Mouse (Mus musculus) embryonic facial prominence, embryonic 13.5 days (tissue): ENCODE measurements around the gene Ppp3ca. TPM values are rescaled to one million over a fixed set of nuclear protein-coding genes. Genes with fewer than 3 reads are reported as not detected.
A peak's percentile ranks its signal among the peaks of the same experiment; 100 is the strongest.

Experiments used
- ATAC-seq: fragments of 200-750 bp; cut with Nextera tagmentation; 2 replicates; pipeline ENCODE4 v1.8.0; 2017; ENCODE audit warnings: low read depth; ENCODE audit not compliant: insufficient number of reproducible peaks, insufficient read depth, low FRiP score, low TSS enrichment
- H3K27ac ChIP-seq: fragments of 300-500 bp; sonication (generic); 2 replicates; pipeline ENCODE4 v1.5.1; 2015; ENCODE audit warnings: moderate library complexity, mild to moderate bottlenecking, inconsistent platforms
- H3K27me3 ChIP-seq: fragments of 300-500 bp; sonication (generic); 2 replicates; pipeline ENCODE4 v1.6.1; 2015; ENCODE audit warnings: mild to moderate bottlenecking, inconsistent platforms
- H3K36me3 ChIP-seq: fragments of 300-500 bp; sonication (generic); 2 replicates; pipeline ENCODE4 v1.6.1; 2015; ENCODE audit warnings: mild to moderate bottlenecking, inconsistent platforms
- H3K4me1 ChIP-seq: fragments of 300-500 bp; sonication (generic); 2 replicates; pipeline ENCODE4 v1.6.1; 2015; ENCODE audit warnings: inconsistent platforms
- H3K4me2 ChIP-seq: fragments of 300-500 bp; sonication (generic); 2 replicates; pipeline ENCODE4 v1.6.1; 2015; ENCODE audit warnings: moderate library complexity, mild to moderate bottlenecking, inconsistent platforms
- H3K4me3 ChIP-seq: fragments of 300-500 bp; sonication (generic); 2 replicates; pipeline ENCODE4 v1.5.1; 2015; ENCODE audit warnings: mild to moderate bottlenecking, inconsistent platforms
- H3K9ac ChIP-seq: fragments of 300-500 bp; sonication (generic); 2 replicates; pipeline ENCODE4 v1.6.1; 2015; ENCODE audit warnings: mild to moderate bottlenecking, inconsistent platforms
- H3K9me3 ChIP-seq: fragments of 300-500 bp; sonication (generic); 2 replicates; pipeline ENCODE4 v1.6.1; 2016; ENCODE audit warnings: inconsistent platforms
- WGBS: fragments of 180-500 bp; shearing (Covaris S2); methylation state at CpG from one replicate; pipeline ENCODE4 v1.1.7; 2015; ENCODE audit warnings: mixed read lengths; 5-methylcytosine and 5-hydroxymethylcytosine counted together
- polyA plus RNA-seq: library from polyadenylated mRNA; unstranded; fragments of >200 nt; fragmentation: Nextera tagmentation; extraction: Ambion mirVana; gene quantifications from 2 replicates; pipeline ENCODE4 v1.2.1, GENCODE M21; 2015

Ppp3ca gene
- polyA plus RNA-seq, 1 experiment from 2014 or later = 92.4 TPM

DNA sequence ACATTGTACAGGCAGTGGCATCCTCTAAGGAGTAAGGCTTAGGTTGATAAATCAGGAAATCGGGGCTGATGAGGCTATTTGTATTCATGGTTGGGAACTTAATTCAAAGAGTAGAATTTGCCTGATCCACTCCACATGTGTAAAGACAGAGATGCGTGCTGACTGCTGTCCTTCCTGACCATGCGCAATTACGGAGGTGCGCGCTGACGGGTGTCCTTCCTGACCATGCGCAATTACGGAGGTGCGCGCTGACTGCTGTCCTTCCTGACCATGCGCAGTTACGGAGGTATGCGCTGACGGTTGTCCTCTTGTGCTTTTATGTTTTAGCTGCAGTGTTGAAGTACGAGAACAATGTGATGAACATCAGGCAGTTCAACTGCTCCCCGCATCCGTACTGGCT, 232.9 kb downstream of the Ppp3ca start:
- Histone ChIP-seq H3K9ac (no peak overlapping the region), H3K4me3 (no peak overlapping the region)

DNA sequence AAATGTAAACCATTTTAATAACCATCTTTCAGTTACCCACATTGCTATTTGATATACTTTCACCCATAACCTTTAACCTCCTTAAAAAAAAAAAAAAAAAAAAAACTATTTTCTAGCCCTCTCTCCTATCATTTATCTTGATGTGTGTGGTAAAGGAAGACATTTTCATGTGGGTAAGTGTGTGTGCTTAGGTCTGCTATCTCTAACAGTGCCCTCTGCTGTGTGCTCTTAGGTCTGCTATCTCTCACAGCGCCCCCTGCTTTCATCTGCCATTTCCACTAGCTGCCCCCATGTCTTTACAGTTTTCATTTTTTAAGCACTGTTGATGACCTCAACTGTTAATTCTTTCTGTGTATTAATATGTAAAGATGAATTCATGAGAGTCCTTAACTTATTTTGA, 235.7 kb downstream of the Ppp3ca start:
- Histone ChIP-seq H3K27ac (no peak overlapping the region), H3K9me3 (no peaks in the 10 kb centered on the region), H3K27me3 (no peaks in the 10 kb centered on the region), H3K36me3 (peaks cover 36% of the 10 kb centered on the region), H3K4me1 (peaks cover 9% of the 10 kb centered on the region), H3K4me3 (no peak overlapping the region), H3K9ac (no peak overlapping the region), H3K4me2 (no peak overlapping the region)
- no peak for ATAC-seq
- 74% methylated on average over 1 of the region's 1 CpGs for WGBS

More for the DNA sequence above, 232.9 kb downstream of the Ppp3ca start:
- H3K9me3 ChIP-seq = no peaks in the 10 kb centered on the region
- H3K27ac ChIP-seq = no peak overlapping the region
- H3K4me1 ChIP-seq = peaks cover 9% of the 10 kb centered on the region; the same call in 1 of the 2 replicates
- no peaks in the 10 kb centered on the region for H3K27me3 ChIP-seq
- H3K4me2 ChIP-seq = no peak overlapping the region
- 93% methylated on average over 18 of the region's 18 CpGs for WGBS
- H3K36me3 ChIP-seq = peaks cover 33% of the 10 kb centered on the region
- no peak for ATAC-seq

DNA sequence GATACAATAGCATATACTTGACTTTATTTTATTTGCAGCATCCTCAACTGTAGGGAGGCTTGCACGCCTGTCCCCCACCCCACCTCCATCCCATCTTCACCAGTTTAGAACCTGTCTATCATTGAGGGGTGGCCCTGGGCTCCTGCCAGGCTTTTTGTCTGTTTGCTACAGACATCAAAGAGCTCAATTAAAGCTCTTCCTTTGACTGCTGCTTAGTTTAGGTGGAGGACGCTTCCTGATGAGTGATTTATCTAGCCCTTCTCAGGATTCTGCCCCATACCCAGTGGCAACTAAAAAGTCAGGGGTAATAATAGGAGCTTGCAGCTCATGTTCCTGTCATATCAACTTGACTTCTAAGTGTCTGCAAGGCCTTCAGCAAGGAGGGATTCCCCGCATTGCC, 239.6 kb downstream of the Ppp3ca start:
- WGBS = 48% methylated on average over 3 of the region's 3 CpGs
- ATAC-seq = no peak

DNA sequence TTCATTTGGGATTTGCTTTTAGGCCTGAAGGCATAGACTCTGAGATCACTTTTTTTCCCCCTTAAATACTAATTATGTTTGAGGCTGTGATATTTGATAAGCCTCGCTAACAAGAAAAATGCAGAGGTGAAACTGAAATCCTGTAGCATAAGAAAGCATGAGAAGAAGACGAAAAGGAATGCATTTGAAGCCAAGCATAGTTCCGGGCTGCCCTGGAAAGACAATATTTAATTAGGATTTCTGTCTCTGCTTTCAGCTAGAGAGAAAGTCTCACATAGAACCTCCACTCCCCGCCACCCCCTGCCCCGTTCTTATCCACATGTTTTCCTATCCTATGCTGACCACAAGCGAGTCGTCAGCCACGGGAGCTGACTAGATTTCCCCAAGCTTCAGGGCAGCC, 241.4 kb downstream of the Ppp3ca start:
- no peak for ATAC-seq

More for the DNA sequence above, 239.6 kb downstream of the Ppp3ca start:
- Histone ChIP-seq H3K9ac (no peak overlapping the region), H3K4me3 (no peak overlapping the region), H3K9me3 (no peaks in the 10 kb centered on the region), H3K4me1 (peaks cover 25% of the 10 kb centered on the region), H3K27ac (no peak overlapping the region), H3K36me3 (peaks cover 19% of the 10 kb centered on the region; the same call in 1 of the 2 replicates), H3K4me2 (no peak overlapping the region), H3K27me3 (no peaks in the 10 kb centered on the region)

DNA sequence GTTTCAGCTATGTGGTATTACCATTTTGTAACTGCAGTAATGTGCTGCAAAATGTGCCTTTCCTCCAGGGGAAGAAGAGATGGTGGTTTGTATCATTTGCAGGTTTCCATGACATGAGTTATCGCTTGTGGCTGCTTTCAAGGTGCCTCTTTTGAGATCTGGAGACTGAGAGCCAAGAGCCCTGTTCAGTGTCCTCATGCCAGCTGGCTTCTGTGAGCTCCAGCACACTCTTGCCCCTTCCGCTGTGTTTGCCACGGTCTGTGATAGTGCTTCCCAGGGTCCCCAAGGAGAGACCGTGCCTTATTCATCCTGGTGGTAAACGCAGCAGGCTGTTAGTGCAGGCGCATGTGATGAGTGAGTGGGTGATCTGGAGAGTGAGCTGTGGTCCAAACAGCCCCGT, 247.2 kb downstream of the Ppp3ca start:
- WGBS = 91% methylated on average over 7 of the region's 7 CpGs
- Histone ChIP-seq H3K9me3 (no peaks in the 10 kb centered on the region), H3K36me3 (peaks cover 22% of the 10 kb centered on the region), H3K4me2 (no peak overlapping the region), H3K4me1 (peaks cover 3% of the 10 kb centered on the region; the same call in 1 of the 2 replicates), H3K27me3 (no peaks in the 10 kb centered on the region), H3K27ac (no peak overlapping the region), H3K4me3 (no peak overlapping the region), H3K9ac (no peak overlapping the region)
- no peak for ATAC-seq

More for the DNA sequence above, 241.4 kb downstream of the Ppp3ca start:
- Histone ChIP-seq H3K9me3 (no peaks in the 10 kb centered on the region), H3K9ac (peak overlapping the region; percentile 12; the same call in 1 of the 2 replicates), H3K4me3 (no peak overlapping the region), H3K4me1 (peaks cover 25% of the 10 kb centered on the region), H3K4me2 (peak overlapping the region; percentile 46), H3K27me3 (no peaks in the 10 kb centered on the region), H3K36me3 (peaks cover 16% of the 10 kb centered on the region; the same call in 1 of the 2 replicates), H3K27ac (peak overlapping the region; percentile 55)
- WGBS = 12% methylated on average over 8 of the region's 8 CpGs

DNA sequence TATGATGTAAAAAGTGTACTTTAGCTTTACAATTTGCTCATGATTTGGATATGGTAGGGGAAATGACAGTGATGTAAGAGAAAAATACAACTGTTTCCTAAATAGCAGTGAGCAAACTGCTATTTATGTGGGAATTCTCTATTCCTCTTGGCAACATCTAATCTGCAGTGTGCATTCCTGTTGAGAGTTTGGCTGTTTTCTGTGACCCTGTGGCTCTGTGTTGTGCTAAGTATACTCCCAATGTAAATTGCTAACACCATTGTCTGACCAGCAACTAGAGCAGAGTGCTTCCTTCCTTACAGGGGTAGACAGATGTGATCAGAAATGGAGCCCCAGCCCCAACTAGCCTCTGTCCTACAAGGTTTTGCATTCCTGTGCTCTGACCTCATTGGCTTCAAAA, 263.1 kb downstream of the Ppp3ca start:
- H3K27ac ChIP-seq = no peak overlapping the region
- no peak overlapping the region for H3K9ac ChIP-seq
- no peak overlapping the region for H3K4me3 ChIP-seq
- no peaks in the 10 kb centered on the region for H3K4me1 ChIP-seq
- H3K4me2 ChIP-seq = no peak overlapping the region
- no peaks in the 10 kb centered on the region for H3K27me3 ChIP-seq
- ATAC-seq = no peak
- H3K36me3 ChIP-seq = peaks cover 24% of the 10 kb centered on the region
- H3K9me3 ChIP-seq = no peaks in the 10 kb centered on the region

DNA sequence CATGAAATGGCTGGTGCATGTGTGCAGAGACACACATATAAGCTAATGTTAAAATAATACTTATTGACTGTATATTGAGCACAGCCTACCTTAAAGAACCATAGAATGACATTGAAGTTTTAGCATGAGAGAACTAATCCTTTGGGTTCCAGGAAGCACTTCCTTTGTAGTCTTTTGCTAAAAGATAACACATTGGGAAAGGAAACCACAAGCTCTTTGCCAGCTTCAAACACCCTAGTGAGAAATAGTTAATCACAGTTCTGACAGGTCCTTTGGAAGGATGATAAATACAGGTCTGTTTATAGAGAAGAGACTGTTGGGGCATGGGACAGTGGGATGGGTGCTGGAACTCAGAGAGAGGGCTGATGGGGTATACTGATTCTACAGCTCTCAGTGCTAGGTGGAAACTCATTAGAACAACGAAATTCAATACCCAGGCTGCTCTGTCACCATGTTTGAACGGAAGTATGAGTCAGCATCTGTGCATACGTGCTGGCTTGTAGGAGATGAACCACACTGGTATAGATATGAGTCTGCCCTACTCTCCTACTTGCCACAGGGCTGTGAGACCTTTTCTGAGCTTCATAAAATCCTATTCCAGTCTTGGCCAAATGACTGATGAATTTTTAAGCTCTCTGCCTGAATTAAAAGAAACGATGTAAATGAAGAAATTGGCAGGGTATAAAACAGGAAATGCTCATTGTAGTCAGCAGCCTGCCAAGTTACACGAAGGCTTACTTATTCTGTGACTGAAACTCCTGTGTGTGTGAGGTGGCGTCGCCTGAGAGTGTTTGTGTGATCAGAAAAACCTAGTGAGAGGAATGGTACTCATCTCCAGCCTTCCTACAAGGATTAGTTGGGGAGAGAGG, 271.0 kb downstream of the Ppp3ca start:
- Histone ChIP-seq H3K9me3 (no peaks in the 10 kb centered on the region), H3K9ac (no peak overlapping the region), H3K27ac (no peak overlapping the region), H3K4me2 (no peak overlapping the region), H3K4me3 (no peak overlapping the region), H3K27me3 (no peaks in the 10 kb centered on the region), H3K36me3 (0 out of 2 replicates have a peak, but pooled peaks cover 5% of the 10 kb centered on the region), H3K4me1 (0 out of 2 replicates have a peak, but pooled peaks cover 7% of the 10 kb centered on the region)
- no peak for ATAC-seq
- 72% methylated on average over 7 of the region's 7 CpGs for WGBS

DNA sequence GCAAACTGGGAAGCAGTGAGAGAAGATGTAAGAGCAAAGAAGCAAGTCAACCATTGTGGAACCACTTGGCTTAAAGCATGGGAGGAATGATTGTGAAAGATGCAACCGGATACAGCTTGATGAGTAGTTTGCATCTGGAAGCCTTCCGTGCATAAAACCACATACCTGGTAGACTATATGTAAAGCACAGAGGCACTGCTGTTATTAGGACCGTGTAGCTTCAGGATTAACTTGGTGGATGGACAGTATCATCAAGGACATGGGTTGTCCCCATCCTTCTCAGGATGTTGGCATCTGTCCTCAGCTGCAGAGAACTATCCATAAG, 271.6 kb downstream of the Ppp3ca start:
- ATAC-seq = no peak
- 0 out of 2 replicates have a peak, but pooled peaks cover 7% of the 10 kb centered on the region for H3K4me1 ChIP-seq
- H3K4me3 ChIP-seq = no peak overlapping the region
- 87% methylated on average over 3 of the region's 3 CpGs for WGBS
- 0 out of 2 replicates have a peak, but pooled peaks cover 5% of the 10 kb centered on the region for H3K36me3 ChIP-seq
- no peaks in the 10 kb centered on the region for H3K9me3 ChIP-seq
- no peak overlapping the region for H3K27ac ChIP-seq
- H3K4me2 ChIP-seq = no peak overlapping the region
- H3K27me3 ChIP-seq = no peaks in the 10 kb centered on the region
- H3K9ac ChIP-seq = no peak overlapping the region

DNA sequence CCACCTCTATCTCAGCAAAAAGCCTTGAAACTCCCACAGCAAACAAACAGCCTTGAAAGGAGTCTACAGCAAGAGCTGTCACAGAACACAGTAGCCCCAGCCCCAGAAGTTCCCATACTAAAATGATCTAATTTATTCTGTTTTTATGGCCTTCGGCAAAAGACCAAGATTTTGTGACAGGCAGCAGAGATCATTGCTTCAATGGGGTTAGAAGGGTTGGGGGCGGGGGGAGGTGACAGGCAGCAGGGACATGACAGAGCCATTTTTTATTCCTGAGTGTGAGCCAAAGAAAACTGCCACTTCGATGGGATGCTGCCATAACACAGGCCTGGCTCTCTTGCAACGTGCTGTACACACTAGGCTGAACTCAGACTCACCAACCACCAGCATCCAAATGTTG, 275.6 kb downstream of the Ppp3ca start:
- no peaks in the 10 kb centered on the region for H3K27me3 ChIP-seq
- H3K27ac ChIP-seq = no peak overlapping the region
- no peaks in the 10 kb centered on the region for H3K9me3 ChIP-seq
- H3K36me3 ChIP-seq = no peaks in the 10 kb centered on the region
- H3K4me2 ChIP-seq = no peak overlapping the region
- H3K9ac ChIP-seq = no peak overlapping the region
- ATAC-seq = no peak
- 82% methylated on average over 4 of the region's 4 CpGs for WGBS
- H3K4me1 ChIP-seq = 0 out of 2 replicates have a peak, but pooled peaks cover 7% of the 10 kb centered on the region
- H3K4me3 ChIP-seq = no peak overlapping the region

DNA sequence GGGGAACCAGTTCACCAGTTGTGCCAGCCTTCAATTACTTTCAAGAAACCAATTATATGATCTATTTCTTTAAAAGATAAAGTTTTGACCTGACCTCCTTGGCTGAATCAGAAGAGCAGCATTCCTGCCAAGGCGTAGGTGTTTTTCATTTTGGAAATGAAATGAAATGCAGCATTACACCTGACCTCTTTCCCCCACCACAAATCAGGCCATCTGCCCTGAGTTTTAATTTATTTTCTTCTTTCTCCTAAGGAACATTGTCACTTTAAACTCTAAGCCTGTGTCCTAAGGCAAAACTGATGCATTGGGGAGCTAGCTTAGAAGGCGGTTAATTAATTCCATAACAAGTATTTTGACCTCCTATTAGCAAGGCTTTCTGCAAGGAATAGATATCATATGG, 276.7 kb downstream of the Ppp3ca start:
- no peaks in the 10 kb centered on the region for H3K9me3 ChIP-seq
- no peak overlapping the region for H3K27ac ChIP-seq
- H3K9ac ChIP-seq = no peak overlapping the region
- no peak for ATAC-seq
- no peaks in the 10 kb centered on the region for H3K27me3 ChIP-seq
- no peak overlapping the region for H3K4me2 ChIP-seq
- WGBS = 54% methylated on average over 2 of the region's 2 CpGs
- 0 out of 2 replicates have a peak, but pooled peaks cover 3% of the 10 kb centered on the region for H3K4me1 ChIP-seq
- no peak overlapping the region for H3K4me3 ChIP-seq
- no peaks in the 10 kb centered on the region for H3K36me3 ChIP-seq

DNA sequence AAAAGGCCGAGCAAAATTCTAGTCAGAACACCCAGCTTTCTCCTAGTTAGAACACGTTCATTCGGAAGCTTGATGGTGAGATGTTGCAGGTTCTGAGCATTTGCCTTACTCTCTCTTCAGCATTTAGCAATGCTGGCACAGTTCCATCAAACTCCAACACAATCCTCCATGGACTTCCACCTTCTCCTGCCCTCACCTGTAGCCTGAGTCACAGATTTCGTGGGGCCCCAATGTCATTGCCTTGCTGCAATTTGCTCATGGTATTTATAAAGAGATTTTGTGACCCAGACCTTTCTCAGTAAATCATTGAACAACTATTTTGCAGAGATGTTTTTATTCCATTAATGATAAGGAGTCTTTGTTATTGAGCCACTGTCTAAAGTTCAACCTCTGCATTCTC, 278.2 kb downstream of the Ppp3ca start:
- Histone ChIP-seq H3K4me2 (no peak overlapping the region), H3K9me3 (no peaks in the 10 kb centered on the region), H3K27ac (no peak overlapping the region), H3K4me1 (no peaks in the 10 kb centered on the region), H3K4me3 (no peak overlapping the region), H3K9ac (no peak overlapping the region), H3K36me3 (no peaks in the 10 kb centered on the region), H3K27me3 (no peaks in the 10 kb centered on the region)
- ATAC-seq = no peak
- 83% methylated on average over 4 of the region's 4 CpGs for WGBS

DNA sequence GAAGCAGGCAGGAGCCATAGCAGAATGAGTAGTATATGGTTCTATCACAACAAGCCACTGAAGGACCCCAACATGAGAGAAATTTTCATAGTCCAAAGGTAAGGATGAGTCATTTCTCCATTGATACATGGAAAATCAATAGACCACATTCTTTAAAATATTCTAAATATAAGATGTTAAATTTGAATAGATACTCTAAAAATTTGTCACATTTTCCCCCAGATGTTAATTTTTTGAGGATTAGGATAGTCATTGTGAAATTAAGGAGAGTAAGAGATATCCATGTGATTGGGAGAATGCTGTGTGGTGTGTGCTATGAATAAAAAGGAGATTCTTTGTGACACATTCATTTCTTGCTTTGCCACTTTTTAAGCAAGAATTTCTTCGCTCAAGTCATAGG, 281.9 kb downstream of the Ppp3ca start:
- Histone ChIP-seq H3K9me3 (no peaks in the 10 kb centered on the region), H3K4me2 (no peak overlapping the region), H3K9ac (no peak overlapping the region), H3K4me1 (no peaks in the 10 kb centered on the region), H3K4me3 (no peak overlapping the region), H3K27me3 (no peaks in the 10 kb centered on the region), H3K27ac (no peak overlapping the region), H3K36me3 (no peaks in the 10 kb centered on the region)
- WGBS = 80% methylated on average over 1 of the region's 1 CpGs
- ATAC-seq = no peak
